Mouse (Mus musculus) limb, embryonic 10.5 days (tissue): ENCODE data around the gene Gpr35. TPM values are rescaled to one million over a fixed set of nuclear protein-coding genes. Genes with fewer than 3 reads are reported as not detected.

ENCODE experiments used
- DNase-seq: peaks from one replicate; pipeline ENCODE4 v3.0.0-alpha.2; 2017; ENCODE audit warnings: low spot score
- H3K27ac ChIP-seq: fragments of 300-500 bp; sonication (generic); 2 replicates; pipeline ENCODE4 v1.5.1; 2016; ENCODE audit warnings: mild to moderate bottlenecking
- H3K27me3 ChIP-seq: fragments of 300-500 bp; sonication (generic); 2 replicates; pipeline ENCODE4 v1.6.1; 2016; ENCODE audit warnings: low read depth, mild to moderate bottlenecking; ENCODE audit not compliant: poor library complexity, severe bottlenecking
- H3K36me3 ChIP-seq: fragments of 300-500 bp; sonication (generic); 2 replicates; pipeline ENCODE4 v1.6.1; 2016; ENCODE audit warnings: mild to moderate bottlenecking, moderate library complexity
- H3K4me1 ChIP-seq: fragments of 300-500 bp; sonication (generic); 2 replicates; pipeline ENCODE4 v1.6.1; 2016
- H3K4me3 ChIP-seq: fragments of 300-500 bp; sonication (generic); 2 replicates; pipeline ENCODE4 v1.5.1; 2016; ENCODE audit warnings: mild to moderate bottlenecking, moderate library complexity
- H3K9me3 ChIP-seq: fragments of 300-500 bp; sonication (generic); replicated peaks from 2 replicates; pipeline ENCODE4 v1.6.1; 2016; ENCODE audit warnings: mild to moderate bottlenecking
- WGBS: fragments of 180-500 bp; shearing (Covaris S2); methylation state at CpG from one replicate; pipeline ENCODE4 v1.1.7; 2016; 5-methylcytosine and 5-hydroxymethylcytosine counted together
- polyA plus RNA-seq: library from polyadenylated mRNA; unstranded; fragments of >200 nt; fragmentation: Nextera tagmentation; extraction: Ambion mirVana; gene quantifications from 2 replicates; pipeline ENCODE4 v1.2.1, GENCODE M21; 2016

Gpr35 gene
- 0.13 and 0.35 TPM in 2 replicates for polyA plus RNA-seq

DNA sequence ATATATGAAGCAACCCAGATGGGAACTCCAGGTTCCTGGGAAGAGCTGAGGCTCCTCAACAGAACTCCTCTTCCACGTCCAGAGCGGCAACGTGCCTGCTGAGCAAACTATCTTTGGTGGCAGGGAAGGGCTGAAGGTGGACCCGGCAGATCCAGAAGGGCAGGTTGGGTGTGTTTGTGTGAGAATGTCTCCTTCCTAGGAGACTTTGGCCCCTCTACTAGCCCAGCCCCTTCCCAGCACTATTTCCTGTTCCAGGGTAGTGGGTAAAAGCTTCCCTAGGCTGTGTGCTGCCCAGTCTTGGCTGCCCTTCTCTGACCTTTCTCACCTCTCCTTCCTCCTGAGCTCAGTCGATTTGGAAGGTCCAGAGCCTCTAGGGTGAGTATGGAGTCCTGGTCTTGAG is at the start of gene Gpr35:
TSS of gene Gpr35 (plus strand) at position 259 of the 400 bp plus-strand sequence.
- no peak within 1 kb of the TSS for H3K4me3 ChIP-seq
- H3K4me1 ChIP-seq, result no peaks in the 10 kb centered on the region
- no peak for DNase-seq
- no peaks in the 10 kb centered on the region for H3K9me3 ChIP-seq
- peaks cover 37% of the 10 kb centered on the region for H3K36me3 ChIP-seq
- no peak within 1 kb of the TSS; the same call in 1 of the 2 replicates for H3K27ac ChIP-seq
- H3K27me3 ChIP-seq, result no peaks in the 10 kb centered on the region
- 77% methylated on average over 5 of the region's 5 CpGs for WGBS

GRCm38 (mm10) chr1:92902786-92903185 is 47.9 kb upstream of the Gpr35 start, which contains the start of gene Ankmy1:
Ankmy1 (minus strand) TSS chr1:92902906.
- H3K9me3 ChIP-seq, result no peaks in the 10 kb centered on the region
- peak within 1 kb of the TSS; percentile 46 for H3K4me3 ChIP-seq
- H3K36me3 ChIP-seq, result no peaks in the 10 kb centered on the region
- peaks cover 23% of the 10 kb centered on the region for H3K27me3 ChIP-seq
- H3K4me1 ChIP-seq, result peaks cover 27% of the 10 kb centered on the region
- WGBS, result 2% methylated on average over 15 of the region's 15 CpGs
- peak; percentile 85 for DNase-seq
- no peak within 1 kb of the TSS for H3K27ac ChIP-seq

DNA sequence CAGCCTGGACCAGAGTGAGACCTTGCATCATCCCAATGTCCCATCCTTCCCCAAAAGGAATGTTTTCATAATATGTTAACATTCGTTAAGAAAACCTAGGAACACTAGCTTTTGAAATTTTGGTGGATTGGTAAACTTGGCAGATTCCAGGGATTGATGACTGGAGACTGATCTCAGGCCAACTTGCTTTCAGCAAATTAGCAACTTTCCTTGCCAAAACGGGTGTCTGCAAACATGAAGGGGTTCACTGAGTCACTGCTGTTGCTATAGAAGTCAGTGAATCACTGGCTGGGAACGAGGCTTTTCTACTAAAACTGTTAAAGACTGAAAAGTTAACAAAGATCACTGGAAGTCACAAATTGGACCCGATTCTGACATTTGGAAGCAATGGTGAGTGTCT is 47.0 kb upstream of the Gpr35 start:
- Histone ChIP-seq H3K4me1 (peaks cover 32% of the 10 kb centered on the region), H3K36me3 (no peaks in the 10 kb centered on the region), H3K4me3 (no peak overlapping the region), H3K27ac (no peak overlapping the region), H3K27me3 (peaks cover 28% of the 10 kb centered on the region), H3K9me3 (no peaks in the 10 kb centered on the region)
- 83% methylated on average over 4 of the region's 4 CpGs for WGBS
- DNase-seq, result no peak

DNA sequence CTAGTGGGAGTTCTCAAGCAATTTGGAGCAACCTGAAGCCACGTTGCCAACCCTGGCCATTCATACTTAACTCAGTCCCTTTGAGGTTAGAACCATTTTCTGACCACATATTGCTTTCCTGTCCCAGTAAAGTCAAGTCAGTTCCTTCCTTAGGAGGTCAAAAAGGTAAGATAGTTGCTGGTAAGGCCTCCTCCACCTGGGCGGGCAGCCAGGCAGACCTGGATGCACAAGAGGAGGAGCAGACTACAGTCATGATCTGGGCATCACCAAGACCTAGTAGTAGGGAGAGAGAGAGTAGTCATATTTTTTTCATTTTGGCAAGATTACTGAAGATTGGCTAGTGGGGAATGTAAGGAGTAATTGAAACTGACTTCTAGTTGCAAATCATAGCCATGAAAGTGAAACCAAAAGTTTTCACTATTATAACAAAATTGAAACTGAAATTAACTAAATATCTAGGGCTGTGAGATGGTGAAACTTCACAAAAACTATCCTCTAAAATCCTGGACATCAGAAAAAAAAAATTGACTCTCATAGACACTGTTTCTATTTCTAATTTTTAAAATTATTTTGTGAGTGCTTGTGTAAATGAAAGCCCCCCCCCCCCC is 44.9 kb upstream of the Gpr35 start:
- WGBS, result 89% methylated on average over 2 of the region's 2 CpGs
- Histone ChIP-seq H3K27ac (no peak overlapping the region), H3K4me3 (no peak overlapping the region), H3K4me1 (peaks cover 44% of the 10 kb centered on the region), H3K9me3 (no peaks in the 10 kb centered on the region), H3K27me3 (peaks cover 31% of the 10 kb centered on the region), H3K36me3 (no peaks in the 10 kb centered on the region)
- no peak for DNase-seq

- Histone ChIP-seq H3K4me3 (peak within 1 kb of the TSS; percentile 87), H3K27me3 (peaks cover 21% of the 10 kb centered on the region), H3K4me1 (peaks cover 55% of the 10 kb centered on the region), H3K36me3 (no peaks in the 10 kb centered on the region), H3K9me3 (no peaks in the 10 kb centered on the region), H3K27ac (peak within 1 kb of the TSS; percentile 91)
- WGBS, result under 1% methylated on average over 81 of the region's 81 CpGs
- peak; percentile 93 for DNase-seq
Observed at GRCm38 (mm10) chr1:92906779-92907631, 43.7 kb upstream of the Gpr35 start, which contains the start of gene Dusp28. Dusp28 (plus strand) TSS chr1:92906981.

DNA sequence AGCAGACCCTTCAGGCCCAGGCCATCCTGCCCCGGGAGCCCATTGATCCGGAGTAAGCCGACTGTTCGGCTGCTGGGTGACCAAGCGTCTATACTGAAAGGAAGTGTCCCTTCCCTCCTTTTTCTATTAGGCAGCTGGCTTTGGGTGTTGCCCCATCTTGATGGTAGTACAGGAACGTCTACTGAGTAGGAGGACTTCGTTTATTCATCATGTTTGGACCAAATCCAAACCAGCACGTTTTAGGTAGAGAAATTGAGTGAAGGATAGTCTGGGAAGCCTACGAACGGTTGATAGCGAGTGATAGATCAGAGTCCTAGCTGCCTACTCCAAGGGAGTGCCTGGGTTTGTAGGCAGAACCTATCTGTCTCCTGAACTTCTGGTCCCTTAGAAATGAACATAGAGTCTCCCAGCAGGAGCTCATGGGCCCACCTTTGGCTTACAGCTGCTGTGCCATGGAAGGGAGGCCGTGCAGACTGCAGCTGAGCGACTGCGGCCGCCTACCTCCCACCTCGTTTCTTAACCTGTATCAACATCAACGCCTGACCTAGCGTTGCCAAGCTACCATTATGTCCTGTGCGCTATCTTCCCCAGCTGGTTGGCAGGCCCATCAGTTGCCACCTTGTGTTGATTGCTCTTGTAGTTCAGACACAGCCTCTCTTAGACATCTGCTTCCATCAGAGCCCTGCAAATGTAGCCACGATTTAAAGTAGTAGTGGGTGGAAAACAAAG is 42.9 kb upstream of the Gpr35 start:
- peaks cover 57% of the 10 kb centered on the region for H3K4me1 ChIP-seq

DNA sequence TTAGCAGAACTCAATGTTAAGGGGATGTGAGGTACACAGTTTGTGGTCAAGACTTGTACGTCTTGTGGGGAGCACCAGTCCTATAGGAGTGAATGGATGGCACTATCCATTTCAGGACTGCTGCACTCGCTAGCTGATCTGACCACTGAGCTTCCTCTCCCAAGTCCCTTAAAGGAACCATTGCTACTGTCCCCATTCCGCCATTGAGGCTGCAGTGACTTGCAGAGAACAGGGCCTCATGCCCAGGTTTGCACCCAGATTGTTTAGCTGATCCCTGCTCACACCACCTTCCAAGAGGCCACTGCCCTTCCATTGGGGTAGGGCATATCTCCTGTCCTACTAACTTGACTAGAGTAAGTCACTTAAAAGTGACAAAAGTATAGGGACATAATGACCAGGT is 42.0 kb upstream of the Gpr35 start:
- Histone ChIP-seq H3K27me3 (peaks cover 20% of the 10 kb centered on the region), H3K36me3 (no peaks in the 10 kb centered on the region), H3K9me3 (no peaks in the 10 kb centered on the region), H3K27ac (no peak overlapping the region), H3K4me3 (no peak overlapping the region), H3K4me1 (peaks cover 52% of the 10 kb centered on the region)
- DNase-seq, result no peak
- 92% methylated on average over 3 of the region's 3 CpGs for WGBS

More for the DNA sequence above, 42.9 kb upstream of the Gpr35 start:
- 50% methylated on average over 20 of the region's 20 CpGs for WGBS
- no peaks in the 10 kb centered on the region for H3K36me3 ChIP-seq
- DNase-seq, result no peak
- H3K27ac ChIP-seq, result peak overlapping the region; percentile 91
- no peaks in the 10 kb centered on the region for H3K9me3 ChIP-seq
- peak overlapping the region; percentile 87 for H3K4me3 ChIP-seq
- peaks cover 20% of the 10 kb centered on the region for H3K27me3 ChIP-seq

DNA sequence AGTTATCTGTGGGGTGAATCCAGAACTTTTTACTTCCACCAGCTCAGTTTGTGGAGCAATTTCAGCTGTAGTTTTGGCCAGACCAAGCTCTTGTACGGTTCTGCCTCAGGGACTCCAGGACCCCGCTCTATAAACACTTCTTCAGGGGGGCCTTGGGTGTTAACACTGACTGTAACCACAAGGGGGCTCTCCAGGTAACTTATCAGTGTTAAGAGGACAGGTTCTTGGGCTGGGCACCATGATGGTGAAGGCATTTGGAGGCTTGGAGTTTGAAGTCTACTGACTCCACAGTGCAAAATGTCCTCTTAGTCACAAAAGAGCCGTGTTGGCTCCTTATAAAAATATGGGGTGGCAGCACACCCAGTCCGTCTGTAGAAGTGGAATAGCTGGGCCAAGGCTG is 41.6 kb upstream of the Gpr35 start:
- WGBS, result 67% methylated on average over 4 of the region's 4 CpGs
- no peak overlapping the region for H3K27ac ChIP-seq
- no peak for DNase-seq

DNA sequence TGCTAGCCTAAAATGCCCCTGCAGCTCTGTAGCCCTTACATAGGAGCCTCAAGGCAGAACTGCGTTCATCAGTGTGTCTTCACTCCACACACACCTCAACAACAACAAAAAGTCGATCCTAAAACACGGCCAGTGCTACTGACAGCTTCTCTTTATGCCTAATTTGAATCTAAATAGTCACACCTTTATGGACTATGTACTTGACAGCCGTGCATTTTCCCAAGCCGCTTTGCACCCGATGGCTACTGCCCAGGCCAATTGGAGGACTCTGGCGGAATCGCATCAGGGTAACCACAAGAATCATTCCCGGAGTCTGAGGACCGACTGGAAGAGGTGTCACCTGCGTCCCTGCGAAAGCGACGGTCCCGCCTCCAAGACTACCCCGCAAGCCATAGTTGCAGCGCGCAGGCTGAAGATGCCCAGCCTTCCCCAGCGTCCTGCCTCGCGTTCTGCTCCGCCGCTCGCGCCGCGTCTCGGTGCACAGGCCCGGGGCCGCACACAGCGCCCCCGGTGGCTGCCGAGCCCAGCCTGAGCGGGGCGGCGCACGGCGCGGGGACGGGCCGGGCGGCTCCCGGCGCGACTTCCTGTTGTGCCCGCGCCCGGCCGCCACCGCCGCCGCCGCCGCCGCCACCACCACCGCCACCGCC is 40.3 kb upstream of the Gpr35 start, which contains the start of gene Rnpepl1:
TSS of gene Rnpepl1 (plus strand) at position 545 of the 647 bp plus-strand sequence.
- Histone ChIP-seq H3K36me3 (peaks cover 17% of the 10 kb centered on the region), H3K4me1 (peaks cover 52% of the 10 kb centered on the region), H3K9me3 (no peaks in the 10 kb centered on the region), H3K27me3 (peaks cover 20% of the 10 kb centered on the region), H3K27ac (peak within 1 kb of the TSS; percentile 93), H3K4me3 (peak within 1 kb of the TSS; percentile 87)
- peak; percentile 80 for DNase-seq
- WGBS, result under 1% methylated on average over 35 of the region's 57 CpGs

More for the DNA sequence above, 41.6 kb upstream of the Gpr35 start:
- Histone ChIP-seq H3K4me1 (peaks cover 52% of the 10 kb centered on the region), H3K9me3 (no peaks in the 10 kb centered on the region), H3K27me3 (peaks cover 20% of the 10 kb centered on the region), H3K4me3 (no peak overlapping the region), H3K36me3 (peaks cover 4% of the 10 kb centered on the region)

DNA sequence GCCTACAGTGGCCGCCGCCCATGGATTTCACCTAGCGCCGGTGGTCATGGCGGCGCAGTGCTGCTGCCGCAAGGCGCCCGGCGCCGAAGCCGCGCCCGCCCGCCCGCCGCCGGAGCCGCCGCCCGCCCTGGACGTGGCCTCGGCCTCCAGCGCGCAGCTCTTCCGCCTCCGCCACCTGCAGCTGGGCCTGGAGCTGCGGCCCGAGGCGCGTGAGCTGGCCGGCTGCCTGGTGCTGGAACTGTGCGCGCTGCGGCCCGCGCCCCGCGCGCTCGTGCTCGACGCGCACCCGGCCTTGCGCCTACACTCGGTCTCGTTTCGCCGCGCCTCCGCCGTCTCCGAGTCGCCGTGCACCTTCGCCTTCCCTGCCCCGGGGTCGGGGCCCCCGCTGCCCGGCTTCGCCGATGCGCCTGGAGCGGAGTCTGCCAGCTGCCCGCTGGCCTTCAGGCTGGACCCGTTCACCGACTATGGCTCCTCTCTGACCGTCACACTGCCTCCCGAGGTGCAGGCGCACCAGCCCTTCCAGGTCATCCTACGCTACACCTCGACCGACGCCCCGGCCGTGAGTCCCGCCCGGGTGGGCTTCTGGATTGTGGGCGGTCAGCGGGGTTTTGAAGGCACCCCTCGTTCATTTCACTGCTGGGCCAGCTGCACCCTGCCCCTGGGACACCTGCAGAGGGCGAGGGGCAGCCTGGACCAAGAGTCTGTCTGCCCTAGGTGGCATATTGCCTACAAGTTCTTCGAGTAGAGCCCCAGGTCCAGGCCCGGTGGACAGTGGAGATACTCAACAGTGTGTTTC is 39.5 kb upstream of the Gpr35 start:
- 2% methylated on average over 85 of the region's 85 CpGs for WGBS
- Histone ChIP-seq H3K4me1 (peaks cover 52% of the 10 kb centered on the region), H3K4me3 (peak overlapping the region; percentile 87), H3K9me3 (no peaks in the 10 kb centered on the region), H3K27me3 (peaks cover 20% of the 10 kb centered on the region), H3K36me3 (peaks cover 24% of the 10 kb centered on the region), H3K27ac (peak overlapping the region; percentile 93)
- peak; percentile 75 for DNase-seq

DNA sequence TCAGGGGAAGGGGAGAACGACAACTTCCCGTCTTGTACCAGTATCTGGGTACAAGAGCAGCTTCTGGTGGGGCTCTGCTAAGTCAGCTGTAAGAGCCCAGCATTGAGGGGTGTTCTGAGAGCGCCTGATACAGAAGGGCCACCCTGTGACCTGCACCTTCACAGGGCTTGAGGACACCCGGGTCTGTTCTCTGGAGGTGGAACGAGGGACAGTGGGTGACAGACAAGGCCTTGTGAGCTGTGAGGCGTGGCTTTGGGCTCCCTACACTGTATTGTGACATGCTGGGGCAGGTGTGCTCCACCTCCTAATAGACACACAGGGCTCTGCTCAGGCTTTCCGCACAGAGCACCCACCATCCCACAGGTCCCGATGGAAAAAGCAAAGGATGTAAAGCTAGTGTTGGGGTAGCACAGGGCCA is 38.9 kb upstream of the Gpr35 start:
- Histone ChIP-seq H3K36me3 (peaks cover 30% of the 10 kb centered on the region), H3K4me1 (peaks cover 47% of the 10 kb centered on the region), H3K9me3 (no peaks in the 10 kb centered on the region), H3K27me3 (peaks cover 20% of the 10 kb centered on the region), H3K27ac (peak overlapping the region; percentile 93; the same call in 1 of the 2 replicates), H3K4me3 (peak overlapping the region; percentile 87)
- WGBS, result 58% methylated on average over 8 of the region's 8 CpGs
- no peak for DNase-seq
